Mouse (Mus musculus) stomach, embryonic 16.5 days (tissue): Measurements from ENCODE around the gene Lcn4. TPM values are rescaled to one million over a fixed set of nuclear protein-coding genes. Genes with fewer than 3 reads are reported as not detected.
A peak's percentile ranks its signal among the peaks of the same experiment; 100 is the strongest.
"Not testable (repeated sequence)": the region's sequence is repeated elsewhere in the genome, so short reads cannot be mapped to it uniquely, and the experiment has no call there.

Source experiments
- ATAC-seq: fragments of 200-750 bp; cut with Nextera tagmentation; 2 replicates; pipeline ENCODE4 v1.8.0; 2017; ENCODE audit warnings: moderate number of reproducible peaks, moderate TSS enrichment; ENCODE audit not compliant: insufficient read depth, low FRiP score
- H3K27ac ChIP-seq: fragments of 300-500 bp; sonication (generic); 2 replicates; pipeline ENCODE4 v1.5.1; 2014; ENCODE audit warnings: low read length
- H3K27me3 ChIP-seq: fragments of 300-500 bp; sonication (generic); 2 replicates; pipeline ENCODE4 v1.6.1; 2014; ENCODE audit warnings: low read length, control low read depth, mixed read lengths; ENCODE audit not compliant: control insufficient read depth, insufficient read depth
- H3K36me3 ChIP-seq: fragments of 300-500 bp; sonication (generic); 2 replicates; pipeline ENCODE4 v1.6.1; 2014; ENCODE audit warnings: low read length; ENCODE audit not compliant: control insufficient read depth, insufficient read depth
- H3K4me1 ChIP-seq: fragments of 300-500 bp; sonication (generic); 2 replicates; pipeline ENCODE4 v1.6.1; 2014; ENCODE audit warnings: low read length, control low read depth, mixed read lengths; ENCODE audit not compliant: control insufficient read depth, insufficient read depth
- H3K4me2 ChIP-seq: fragments of 300-500 bp; sonication (generic); 2 replicates; pipeline ENCODE4 v1.6.1; 2014; ENCODE audit warnings: low read depth, low read length, mixed read lengths
- H3K4me3 ChIP-seq: fragments of 300-500 bp; sonication (generic); replicated peaks from 2 replicates; pipeline ENCODE4 v1.5.1; 2014; ENCODE audit warnings: mild to moderate bottlenecking, low read length
- H3K9ac ChIP-seq: fragments of 300-500 bp; sonication (generic); 2 replicates; pipeline ENCODE4 v1.6.1; 2014; ENCODE audit warnings: low read length
- H3K9me3 ChIP-seq: fragments of 300-500 bp; sonication (generic); replicated peaks from 2 replicates; pipeline ENCODE4 v1.6.1; 2016; ENCODE audit warnings: low read length, control low read depth; ENCODE audit not compliant: control insufficient read depth
- WGBS: fragments of 180-500 bp; shearing (Covaris S2); extraction: QIAGEN DNeasy Blood & Tissue Kit; methylation state at CpG from one replicate; pipeline ENCODE4 v1.1.7; 2014; 5-methylcytosine and 5-hydroxymethylcytosine counted together
- polyA plus RNA-seq: library from polyadenylated mRNA; unstranded; fragments of >200 nt; fragmentation: Nextera tagmentation; extraction: Ambion mirVana; gene quantifications from 2 replicates; pipeline ENCODE4 v1.2.1, GENCODE M21; 2015

The Lcn4 gene
- polyA plus RNA-seq: not detected in 2 replicates

DNA sequence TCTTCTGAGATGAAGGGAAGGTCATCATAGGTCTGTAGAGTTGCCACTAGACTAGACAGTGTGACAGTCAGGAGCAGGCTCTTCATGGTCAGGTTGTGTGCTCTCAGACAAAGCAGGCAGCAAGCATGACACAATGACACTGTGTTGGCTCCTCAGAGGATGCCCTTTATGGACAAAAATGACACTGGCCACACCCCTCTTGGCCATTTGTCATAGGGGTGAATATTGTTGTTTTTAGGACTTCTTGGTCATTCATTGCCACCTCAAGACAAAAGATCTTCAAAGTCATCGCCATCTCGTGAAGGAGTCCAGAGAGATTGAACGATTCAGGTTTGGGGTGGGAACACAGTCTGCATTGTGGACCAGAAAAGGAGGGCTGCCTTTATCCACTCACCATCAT is at the start of gene Lcn4:
Gene Lcn4 (minus strand): TSS at position 101 of the 400 bp plus-strand sequence.
- Histone ChIP-seq H3K4me2 (no peak within 1 kb of the TSS), H3K27ac (no peak within 1 kb of the TSS), H3K9ac (no peak within 1 kb of the TSS), H3K4me3 (no peak within 1 kb of the TSS), H3K9me3 (no peaks in the 10 kb centered on the region), H3K36me3 (no peaks in the 10 kb centered on the region), H3K4me1 (no peaks in the 10 kb centered on the region), H3K27me3 (no peaks in the 10 kb centered on the region)
- 91% methylated on average over 3 of the region's 3 CpGs for WGBS
- no peak for ATAC-seq

DNA sequence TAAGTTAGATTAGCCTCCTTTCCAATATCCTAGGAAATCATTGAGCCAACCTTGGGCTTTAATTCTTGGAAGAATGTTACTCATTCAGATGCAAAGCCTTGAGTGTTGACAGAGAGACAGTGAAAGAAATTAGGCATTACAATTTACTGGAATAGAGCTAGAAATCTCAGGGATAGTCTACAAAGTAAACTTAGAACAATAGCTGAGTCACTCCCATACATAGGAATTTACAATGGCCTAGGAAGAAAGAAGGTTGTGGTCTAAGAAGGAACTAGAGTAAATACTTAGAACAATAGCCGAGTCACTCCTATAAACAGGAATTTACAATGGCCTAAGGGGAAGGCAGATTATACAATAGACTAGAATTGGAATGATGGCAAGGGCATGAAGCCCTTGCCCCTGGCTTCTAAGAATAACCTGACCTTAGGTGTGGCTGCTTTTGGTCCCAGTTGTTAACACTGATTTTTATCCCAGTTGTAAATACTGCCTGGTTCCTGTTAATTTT is 15.1 kb upstream of the Lcn4 start:
- H3K4me2 ChIP-seq: no peak overlapping the region
- no peaks in the 10 kb centered on the region for H3K4me1 ChIP-seq
- no peaks in the 10 kb centered on the region for H3K36me3 ChIP-seq
- no peaks in the 10 kb centered on the region for H3K27me3 ChIP-seq
- H3K4me3 ChIP-seq: no peak overlapping the region
- no peak overlapping the region for H3K27ac ChIP-seq
- no peaks in the 10 kb centered on the region for H3K9me3 ChIP-seq
- no peak for ATAC-seq
- 86% methylated on average over 1 of the region's 1 CpGs for WGBS
- H3K9ac ChIP-seq: no peak overlapping the region

DNA sequence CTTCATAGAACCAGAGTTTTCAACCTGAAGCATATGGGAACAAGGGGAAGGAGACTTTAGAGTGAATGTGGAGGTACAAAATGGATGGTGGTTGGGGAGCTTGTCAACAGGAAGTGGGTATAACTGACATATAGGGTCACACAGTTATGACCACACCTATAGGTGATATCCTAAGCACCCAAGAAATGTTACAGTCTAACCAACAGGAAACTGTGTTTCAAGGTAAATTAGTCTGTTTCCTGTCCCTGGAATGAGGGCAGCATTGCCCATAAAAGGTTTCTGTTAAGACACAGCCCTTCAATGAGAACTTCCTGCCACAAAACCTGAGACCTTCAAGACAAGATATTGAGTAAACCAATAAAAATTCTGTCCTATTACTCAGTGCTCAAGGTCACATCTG is 2.3 kb downstream of the Lcn4 start:
- Histone ChIP-seq H3K27ac (no peak overlapping the region), H3K4me3 (no peak overlapping the region), H3K27me3 (no peaks in the 10 kb centered on the region), H3K9ac (no peak overlapping the region), H3K4me1 (no peaks in the 10 kb centered on the region), H3K4me2 (no peak overlapping the region), H3K36me3 (no peaks in the 10 kb centered on the region), H3K9me3 (no peaks in the 10 kb centered on the region)
- no peak for ATAC-seq

DNA sequence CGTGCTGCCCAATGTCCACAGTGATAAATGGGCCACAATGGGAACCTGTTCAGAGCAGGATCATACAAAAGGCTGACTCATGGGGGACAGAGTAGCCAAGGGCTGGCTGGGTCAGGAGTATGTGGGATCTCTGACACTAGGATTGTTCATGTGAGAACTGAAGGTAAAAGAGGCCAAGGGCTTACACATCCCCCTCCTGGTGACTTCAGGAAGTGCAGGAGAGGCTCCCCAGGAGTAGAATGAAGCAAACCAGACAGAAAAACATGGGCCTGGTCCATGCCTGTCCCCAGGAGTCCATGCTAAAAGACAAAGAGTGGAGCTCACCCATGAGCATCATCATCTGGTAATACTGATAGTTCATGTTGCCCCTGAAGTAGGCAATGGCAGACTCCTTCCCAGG is 7.5 kb downstream of the Lcn4 start:
- H3K36me3 ChIP-seq, H3K9ac ChIP-seq, H3K27me3 ChIP-seq, H3K4me3 ChIP-seq, H3K4me2 ChIP-seq, H3K27ac ChIP-seq, ATAC-seq, H3K9me3 ChIP-seq, H3K4me1 ChIP-seq: not testable (repeated sequence)
- WGBS: 84% methylated on average over 1 of the region's 1 CpGs

DNA sequence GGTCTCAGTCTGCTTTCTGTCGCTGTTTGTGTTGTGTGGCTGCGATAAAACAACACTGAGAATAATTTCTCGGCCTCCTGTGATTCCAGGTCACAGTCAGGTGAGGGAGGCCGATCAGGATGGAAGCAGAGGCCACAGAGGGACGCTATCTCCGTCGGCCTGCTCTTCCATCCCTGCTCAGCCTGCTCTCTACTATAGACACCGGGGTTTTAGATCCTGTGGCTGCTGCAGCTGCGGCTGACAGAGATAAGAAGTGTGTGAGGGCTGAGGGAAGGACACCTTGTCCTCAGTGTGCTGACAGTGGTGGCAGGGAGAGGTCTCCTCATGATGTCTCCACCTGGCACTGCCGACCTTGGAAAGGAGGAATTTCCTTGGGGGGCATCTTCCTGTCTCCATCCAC is 8.0 kb downstream of the Lcn4 start:
- H3K9me3 ChIP-seq: no peaks in the 10 kb centered on the region
- no peak overlapping the region for H3K4me2 ChIP-seq
- no peak overlapping the region for H3K9ac ChIP-seq
- 68% methylated on average over 10 of the region's 10 CpGs for WGBS
- 0 out of 2 replicates have a peak, but pooled peaks cover 3% of the 10 kb centered on the region for H3K4me1 ChIP-seq
- peaks cover 3% of the 10 kb centered on the region; the same call in 1 of the 2 replicates for H3K27me3 ChIP-seq
- ATAC-seq: no peak
- no peak overlapping the region for H3K4me3 ChIP-seq
- no peaks in the 10 kb centered on the region for H3K36me3 ChIP-seq
- H3K27ac ChIP-seq: no peak overlapping the region

DNA sequence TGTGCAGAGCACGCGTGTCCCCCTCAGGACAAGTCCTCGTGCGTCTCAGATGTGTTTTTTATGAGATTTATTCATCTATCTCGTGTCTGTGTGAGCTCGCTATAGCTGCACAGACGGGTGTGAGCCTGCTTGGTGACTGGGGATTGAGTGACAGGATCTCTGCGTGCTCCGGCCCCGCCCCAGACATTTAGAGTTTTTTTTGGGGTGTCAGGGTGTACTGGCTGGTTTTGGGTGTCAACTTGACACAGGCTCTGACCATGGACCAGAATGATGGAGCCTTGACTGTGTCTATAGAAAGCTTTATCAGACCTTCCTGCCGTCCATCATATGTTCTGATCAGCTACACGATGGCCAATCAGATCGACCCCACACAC is 8.6 kb downstream of the Lcn4 start:
- Histone ChIP-seq H3K9ac (no peak overlapping the region), H3K27me3 (peaks cover 3% of the 10 kb centered on the region; the same call in 1 of the 2 replicates), H3K27ac (no peak overlapping the region), H3K4me1 (0 out of 2 replicates have a peak, but pooled peaks cover 3% of the 10 kb centered on the region), H3K36me3 (no peaks in the 10 kb centered on the region), H3K4me3 (no peak overlapping the region), H3K9me3 (no peaks in the 10 kb centered on the region), H3K4me2 (no peak overlapping the region)
- 75% methylated on average over 13 of the region's 13 CpGs for WGBS
- no peak for ATAC-seq

DNA sequence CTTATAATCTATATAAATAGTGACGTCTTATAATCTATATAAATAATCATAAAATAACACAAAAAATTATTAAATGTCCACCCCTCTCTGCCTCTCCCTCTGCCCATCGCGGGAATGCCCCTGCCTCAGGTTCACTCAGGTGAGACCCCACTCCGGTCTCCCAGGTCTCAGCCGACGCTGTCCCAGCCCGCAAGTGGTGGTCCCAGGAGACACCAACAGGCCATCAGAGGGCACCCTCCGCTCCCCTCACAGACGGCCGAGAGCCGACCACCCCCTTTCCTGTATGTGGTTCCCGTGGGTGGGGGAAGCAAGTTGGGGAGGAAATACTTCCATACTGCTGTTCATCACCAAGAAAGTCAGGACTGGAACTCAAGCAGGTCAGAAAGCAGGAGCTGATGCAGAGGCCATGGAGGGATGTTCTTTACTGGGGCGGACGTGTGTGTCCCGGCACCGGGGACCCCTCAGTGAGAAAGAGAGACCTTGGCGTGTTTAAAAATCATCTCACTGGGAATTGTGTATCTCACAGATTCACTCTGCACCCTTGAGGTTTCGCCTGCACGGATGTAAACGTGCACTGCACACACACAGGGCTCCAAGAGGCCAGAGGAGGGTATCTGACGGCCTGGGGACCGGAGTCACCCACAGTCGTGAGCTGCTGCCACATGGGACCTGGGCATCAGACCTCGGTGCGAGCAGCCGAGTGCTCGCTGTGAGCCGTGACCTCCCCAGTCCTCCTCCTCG is 9.1 kb downstream of the Lcn4 start:
- WGBS: 42% methylated on average over 29 of the region's 29 CpGs

DNA sequence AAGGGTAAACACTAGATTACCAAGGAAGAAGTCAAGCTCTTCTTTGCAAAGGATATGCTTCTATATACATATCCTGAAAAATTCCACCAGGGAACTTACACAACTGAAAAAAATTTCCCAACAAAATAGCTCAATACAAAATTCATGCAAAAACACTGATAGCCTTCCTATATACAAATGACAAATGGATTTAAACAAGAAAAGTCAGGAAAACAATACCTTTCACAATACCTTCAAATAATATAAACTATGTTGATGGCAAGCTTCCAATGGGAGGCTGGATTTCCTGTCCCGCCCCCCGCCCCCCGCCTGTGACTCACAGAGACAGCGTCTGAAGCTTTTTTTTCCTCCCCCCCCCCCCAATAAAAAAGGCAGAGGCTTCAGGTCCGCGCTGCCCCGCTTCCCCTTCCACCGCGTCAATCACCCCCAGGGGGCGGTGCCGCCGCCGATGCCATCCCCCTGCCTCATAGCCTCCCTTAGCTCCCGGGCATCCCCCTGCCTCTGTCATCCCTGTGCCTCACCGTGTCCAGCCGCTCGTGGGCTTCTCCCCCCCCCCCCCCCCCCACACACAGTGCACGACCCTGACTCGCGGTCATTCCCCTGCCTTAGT is 9.8 kb downstream of the Lcn4 start:
- ATAC-seq: peak; percentile 47; the same call in 1 of the 2 replicates
- H3K4me3 ChIP-seq: peak overlapping the region; percentile 35

More for the DNA sequence above, 9.1 kb downstream of the Lcn4 start:
- Histone ChIP-seq H3K27ac (no peak overlapping the region), H3K9me3 (no peaks in the 10 kb centered on the region), H3K4me1 (0 out of 2 replicates have a peak, but pooled peaks cover 3% of the 10 kb centered on the region), H3K36me3 (no peaks in the 10 kb centered on the region), H3K4me3 (peak overlapping the region; percentile 35), H3K4me2 (peak overlapping the region; percentile 67), H3K27me3 (peaks cover 3% of the 10 kb centered on the region; the same call in 1 of the 2 replicates), H3K9ac (peak overlapping the region; percentile 43; the same call in 1 of the 2 replicates)
- no peak for ATAC-seq

DNA sequence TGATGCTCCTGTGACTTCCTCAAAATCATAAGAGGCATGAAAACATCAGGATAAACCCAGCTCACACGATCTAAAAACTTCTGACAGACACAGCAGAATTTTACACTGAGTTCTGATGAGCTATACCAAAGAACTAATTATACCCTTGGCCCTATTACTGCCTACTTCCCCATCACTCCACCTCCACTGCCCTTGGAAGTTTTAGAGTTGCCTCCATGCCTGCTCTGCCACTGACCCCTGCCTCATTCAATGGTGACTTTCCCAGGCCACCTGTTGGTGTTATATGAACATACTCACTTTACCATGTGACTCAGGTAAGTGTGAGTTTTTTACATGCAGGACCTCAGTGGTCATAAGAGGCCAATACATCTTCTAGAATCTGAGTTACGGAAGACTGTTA is 13.7 kb downstream of the Lcn4 start:
- Histone ChIP-seq H3K9me3 (no peaks in the 10 kb centered on the region), H3K4me1 (0 out of 2 replicates have a peak, but pooled peaks cover 3% of the 10 kb centered on the region), H3K27me3 (peaks cover 3% of the 10 kb centered on the region; the same call in 1 of the 2 replicates), H3K36me3 (no peaks in the 10 kb centered on the region), H3K9ac (no peak overlapping the region), H3K4me3 (no peak overlapping the region), H3K27ac (no peak overlapping the region), H3K4me2 (no peak overlapping the region)
- no peak for ATAC-seq
- WGBS: 85% methylated on average over 2 of the region's 2 CpGs

More for the DNA sequence above, 9.8 kb downstream of the Lcn4 start:
- WGBS: 1% methylated on average over 19 of the region's 20 CpGs
- H3K27me3 ChIP-seq: peaks cover 3% of the 10 kb centered on the region; the same call in 1 of the 2 replicates
- H3K4me2 ChIP-seq: peak overlapping the region; percentile 67
- no peaks in the 10 kb centered on the region for H3K36me3 ChIP-seq
- H3K27ac ChIP-seq: no peak overlapping the region
- H3K4me1 ChIP-seq: 0 out of 2 replicates have a peak, but pooled peaks cover 3% of the 10 kb centered on the region
- H3K9me3 ChIP-seq: no peaks in the 10 kb centered on the region
- peak overlapping the region; percentile 43; the same call in 1 of the 2 replicates for H3K9ac ChIP-seq
